Mouse (Mus musculus) cerebellum, postnatal 14 days (tissue): Measurements from ENCODE around the gene Tbccd1.

Experiments
- DNase-seq, 2 experiments: peaks; one replicate each; pipeline ENCODE4 v3.0.0; 2021; ENCODE audit warnings: mixed read lengths in 2 of 2

The Tbccd1 gene

DNA sequence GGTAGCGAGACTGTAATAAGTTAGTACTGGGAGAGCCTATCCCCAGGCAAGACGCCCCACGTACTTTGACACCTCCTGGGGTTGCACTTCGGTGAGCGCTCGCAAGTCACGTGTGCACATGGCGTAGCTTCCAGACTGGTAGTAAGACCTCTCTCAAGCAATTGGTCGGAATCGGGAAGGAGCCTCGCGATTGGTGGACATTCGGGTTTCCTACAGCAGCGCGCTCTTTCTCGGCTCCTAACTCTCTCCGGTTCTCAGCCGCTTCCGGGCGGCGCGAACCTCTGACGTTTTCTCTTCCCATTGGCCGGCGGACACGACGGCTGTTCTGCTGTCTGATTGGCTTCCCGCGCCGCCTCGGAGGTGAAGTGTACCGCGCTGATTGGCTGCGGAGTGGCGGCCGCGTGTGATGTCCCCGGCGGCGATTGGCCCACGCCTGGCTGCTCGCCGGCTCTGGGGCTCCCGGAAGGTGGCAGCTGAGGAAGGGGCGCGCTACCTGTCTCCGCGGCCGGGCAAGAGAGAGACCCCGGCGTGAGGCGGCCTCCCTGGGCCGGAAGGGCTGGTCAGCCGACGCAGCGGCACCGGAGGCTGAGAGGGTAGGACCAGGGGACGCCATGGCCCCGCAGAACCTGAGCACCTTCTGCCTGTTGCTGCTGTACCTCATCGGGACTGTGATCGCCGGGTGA lies at the start of gene Tbccd1, which contains the start of gene Dnajb11:
Gene Tbccd1 (minus strand): TSS at position 239 of the 683 bp plus-strand sequence.
Gene Dnajb11 (plus strand): TSS at position 415 of the 683 bp plus-strand sequence.
- peak; percentile 98 for DNase-seq

DNA sequence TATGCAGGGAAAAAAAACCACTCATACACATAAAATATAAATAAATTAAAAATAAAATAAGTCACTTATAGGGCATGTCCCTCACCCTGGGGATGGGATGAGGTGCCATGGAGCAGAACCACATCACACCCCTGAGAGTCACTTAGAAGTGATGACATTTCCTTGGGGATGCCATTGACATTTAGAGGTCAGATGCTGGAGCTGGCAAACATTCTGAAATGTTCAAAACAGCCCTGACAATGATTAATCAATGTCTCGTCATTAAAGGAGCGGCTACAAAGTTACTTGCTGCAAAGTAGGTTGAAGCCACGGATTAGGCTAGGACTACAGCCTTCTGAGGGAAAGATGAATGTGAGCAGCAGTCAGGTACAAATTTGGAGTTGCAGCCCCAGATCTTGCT lies 43.9 kb upstream of the Tbccd1 start:
- no peak for DNase-seq

- DNase-seq, result no peak
Measured at GRCm38 (mm10) chr16:22899866-22900570, 42.5 kb upstream of the Tbccd1 start.

DNA sequence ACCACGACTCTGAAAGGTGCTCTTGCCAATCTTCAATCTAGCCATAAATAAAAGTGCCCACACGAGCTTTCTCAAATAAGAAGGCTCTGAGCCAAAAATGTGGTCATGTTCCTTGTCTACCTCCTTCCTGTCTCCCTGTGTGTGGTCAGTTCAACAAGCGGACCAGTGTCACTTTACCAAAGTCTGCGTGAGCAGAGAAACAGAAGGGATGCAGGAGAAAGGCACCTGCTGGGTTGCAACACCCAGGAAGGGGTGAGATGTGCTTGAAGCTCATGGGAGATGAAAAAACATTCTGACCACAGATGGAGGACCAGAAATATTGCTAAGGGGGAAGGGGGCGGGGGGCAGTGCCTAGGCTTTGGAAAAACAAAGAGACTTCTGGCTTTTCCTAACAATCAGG lies 41.9 kb upstream of the Tbccd1 start:
- no peak for DNase-seq

- DNase-seq, result no peak
Measured at GRCm38 (mm10) chr16:22896618-22897017, 39.1 kb upstream of the Tbccd1 start.

- no peak for DNase-seq
Measured at GRCm38 (mm10) chr16:22894095-22894494, 36.6 kb upstream of the Tbccd1 start.

- no peak for DNase-seq
Measured at GRCm38 (mm10) chr16:22891733-22892154, 34.3 kb upstream of the Tbccd1 start.

GRCm38 (mm10) chr16:22890683-22891510 lies 33.4 kb upstream of the Tbccd1 start, which contains the start of gene Ahsg:
TSS of gene Ahsg (plus strand) at chr16:22891277.
- no peak for DNase-seq

DNA sequence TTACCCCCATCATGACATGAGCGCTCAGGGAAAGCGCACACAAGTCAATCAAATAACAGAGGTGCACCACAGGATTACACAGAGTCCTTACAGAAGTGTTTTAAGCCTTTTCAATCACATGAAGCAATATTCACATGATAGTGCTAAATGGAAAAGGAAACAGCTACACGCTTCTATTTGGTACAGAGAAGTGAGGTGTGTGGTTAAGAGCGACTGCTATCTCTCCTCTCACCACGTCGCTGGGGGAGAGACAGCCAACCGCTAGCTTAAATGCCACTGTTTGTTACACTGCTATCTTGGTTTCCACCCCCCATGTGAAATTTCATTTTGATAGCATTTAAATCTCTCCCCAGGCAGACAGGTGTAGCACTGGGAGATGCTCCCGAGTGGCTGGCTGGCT lies 32.2 kb upstream of the Tbccd1 start:
- no peak for DNase-seq

DNA sequence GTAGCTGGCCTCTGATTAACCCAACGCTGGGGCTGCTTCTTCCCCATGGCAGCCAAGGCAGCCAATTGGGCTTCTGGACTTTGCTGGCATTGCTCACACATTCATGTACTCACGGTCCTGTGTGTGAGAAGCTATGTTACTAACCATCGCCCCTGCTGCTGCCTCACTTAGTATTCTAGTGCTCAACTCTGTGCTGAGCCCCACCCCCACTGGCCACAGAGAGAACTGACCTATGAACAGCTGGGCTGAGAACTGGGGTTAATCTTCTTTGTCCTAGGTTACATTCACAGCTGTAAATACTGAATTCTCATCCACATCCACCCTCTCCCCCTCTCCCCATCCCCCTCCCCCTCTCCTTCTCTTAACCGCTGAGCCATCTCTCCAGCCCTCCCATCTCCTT lies 31.4 kb upstream of the Tbccd1 start:
- no peak for DNase-seq

- DNase-seq, result no peak
Measured at GRCm38 (mm10) chr16:22886726-22887125, 29.3 kb upstream of the Tbccd1 start.

DNA sequence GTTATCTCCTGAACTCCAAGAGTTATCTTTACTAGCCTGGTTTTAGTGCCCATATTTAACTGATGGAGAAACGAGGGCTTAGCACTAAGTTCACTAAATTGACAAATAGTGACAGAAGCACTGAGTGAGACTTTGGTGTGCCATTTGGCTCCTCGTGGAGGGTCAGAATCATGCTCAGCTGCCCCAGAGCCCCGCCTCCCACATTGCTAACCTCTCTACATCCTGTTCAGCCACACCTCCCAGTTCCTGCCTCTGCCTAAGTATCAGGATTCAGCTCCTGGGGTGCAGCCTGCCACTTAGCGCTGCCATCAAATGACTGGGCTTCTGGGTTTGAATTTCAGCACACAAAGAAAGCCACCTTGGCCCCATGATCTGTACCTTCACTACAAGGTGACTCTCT lies 27.9 kb upstream of the Tbccd1 start:
- DNase-seq, result no peak

GRCm38 (mm10) chr16:22883441-22883840 lies 26.0 kb upstream of the Tbccd1 start:
- no peak for DNase-seq

GRCm38 (mm10) chr16:22881487-22881886 lies 24.0 kb upstream of the Tbccd1 start:
- DNase-seq, result no peak

- DNase-seq, result peak; percentile 20
Measured at GRCm38 (mm10) chr16:22880900-22881299, 23.4 kb upstream of the Tbccd1 start.

GRCm38 (mm10) chr16:22879945-22880595 lies 22.6 kb upstream of the Tbccd1 start:
- no peak for DNase-seq

DNA sequence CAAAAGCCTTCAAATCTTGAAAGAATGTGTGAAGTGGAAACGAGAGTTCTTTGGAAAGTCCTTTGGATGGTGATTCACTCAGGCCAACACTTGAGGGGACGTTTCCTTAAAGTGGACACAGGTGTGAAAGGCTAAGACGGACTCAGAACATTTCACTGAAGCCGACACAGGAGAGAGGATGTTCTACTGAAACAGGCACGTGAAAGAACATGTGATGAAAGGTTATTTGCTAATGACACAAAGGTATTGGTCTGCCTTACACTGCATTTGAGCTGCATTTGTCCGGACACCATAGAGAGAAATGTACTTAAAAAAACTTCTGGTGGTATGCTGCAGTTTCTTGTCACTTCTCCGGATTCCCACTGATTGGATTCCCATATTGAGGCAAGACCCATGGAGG lies 21.2 kb upstream of the Tbccd1 start:
- DNase-seq, result no peak

- peak; percentile 63 to 68 for DNase-seq
Measured at GRCm38 (mm10) chr16:22877660-22878390, 20.4 kb upstream of the Tbccd1 start.

GRCm38 (mm10) chr16:22876218-22877043 lies 19.0 kb upstream of the Tbccd1 start:
- DNase-seq, result peak; percentile 51 to 65

DNA sequence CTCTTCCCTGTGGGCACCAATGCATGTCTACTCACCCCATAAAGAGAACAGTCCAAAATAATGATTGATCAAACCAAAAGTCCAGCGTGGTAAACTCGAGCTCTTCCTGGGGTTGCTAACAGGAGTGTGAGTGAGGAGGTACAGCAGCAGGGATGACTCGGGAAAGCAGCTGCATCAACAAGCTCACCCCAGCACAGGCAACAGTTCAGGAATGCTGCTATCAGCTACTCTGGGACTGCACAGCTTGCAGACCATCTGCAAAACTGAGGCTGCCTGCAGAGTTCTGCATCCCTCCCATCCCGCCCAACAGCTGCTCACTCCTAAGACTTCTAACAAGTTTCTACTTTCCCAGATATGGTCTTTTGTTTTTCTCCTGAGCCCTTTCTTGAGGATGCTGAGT lies 15.9 kb upstream of the Tbccd1 start:
- DNase-seq, result no peak

GRCm38 (mm10) chr16:22872397-22872796 lies 14.9 kb upstream of the Tbccd1 start:
- DNase-seq, result no peak
